18 mouse cellular contexts compared by ENCODE assay signal in the genomic region with DNA sequence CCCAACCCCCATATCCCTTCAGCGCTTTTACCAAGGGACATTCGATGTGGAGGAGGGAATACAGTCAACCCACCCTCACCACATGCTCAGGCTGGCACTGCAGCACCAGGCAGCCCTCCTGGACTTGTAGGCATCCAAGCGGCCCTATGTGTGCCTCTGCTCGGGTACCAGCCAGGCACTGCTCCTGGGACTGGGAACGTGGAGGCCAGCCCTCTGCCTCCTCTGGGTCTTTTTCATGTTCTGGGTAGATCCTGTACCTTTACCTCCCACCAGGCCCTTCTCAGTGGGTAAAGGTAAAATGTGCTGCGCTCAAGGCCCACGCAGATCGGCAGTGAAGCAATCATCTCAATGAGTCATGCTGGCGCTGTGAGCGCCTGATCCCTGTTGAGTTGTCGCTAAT. TPM values are rescaled to one million over a fixed set of nuclear protein-coding genes. Genes with fewer than 3 reads are reported as not detected.
"Had no signal": no experiment of that assay in that cellular context is flagged by ENCODE, and none has a peak within 500 bp of the region (broad histone marks: within the 10 kb centered on the region; RNA-seq: fewer than 3 reads in every experiment).

No protein-coding gene starts in this region.

- DNase-seq: kidney, adult 2 months; kidney, postnatal 25 days; liver; lung, adult 18-20 months; lung, postnatal 10 days; lung, postnatal 36 days; midbrain, embryonic 14.5 days; thymus, adult 18-20 months; thymus, postnatal 36 days had no signal

- H3K4me3 ChIP-seq: limb, embryonic 10.5 days; limb, embryonic 13.5 days; liver, embryonic 12.5 days; liver, embryonic 15.5 days; lung, embryonic 15.5 days had no signal

- H3K27ac ChIP-seq: kidney, postnatal 0 days; limb, embryonic 10.5 days; limb, embryonic 13.5 days; liver, embryonic 12.5 days; liver, embryonic 15.5 days; lung, embryonic 15.5 days had no signal

RNA-seq across cellular contexts. Expression of a gene that starts 2.6 kb away (rescaled TPM):
- total RNA-seq: megakaryocyte progenitor cell, adult 5-6 weeks; megakaryocyte-erythroid progenitor cell, adult 5-6 weeks had no signal

RNA-seq across cellular contexts. Expression of a gene that starts 22.8 kb away (rescaled TPM):
- total RNA-seq: megakaryocyte progenitor cell, adult 5-6 weeks had no signal
- polyA plus RNA-seq: kidney, embryonic 14.5 days; kidney, postnatal 0 days; limb, embryonic 10.5 days; limb, embryonic 13.5 days; liver, embryonic 12.5 days; liver, embryonic 15.5 days had no signal
